Mouse (Mus musculus) megakaryocyte, embryonic 14.5 days (primary cell): ENCODE measurements at regions not wholly inside any gene's neighbourhood (a gene's known extent, or its start where the extent isn't known, plus 50 kb on each side); places are given as distances from the start of the nearest gene placed in this dataset.

Source experiments
- FLI1 ChIP-seq: IDR thresholded peaks from 2 replicates; pipeline ENCODE4 v1.6.1; 2012; ENCODE audit warnings: low read length, inconsistent platforms, mixed read lengths
- GATA1 ChIP-seq: IDR thresholded peaks from 3 replicates; pipeline ENCODE4 v1.6.1; 2012; ENCODE audit warnings: mixed read lengths, low read length, inconsistent platforms, borderline replicate concordance

GRCm38 (mm10) chr14:54151921-54152320, 102.0 kb downstream of the Dad1 start:
- no peak for TF ChIP-seq FLI1
- TF ChIP-seq GATA1 = no peak
